Mouse (Mus musculus) cerebellum, postnatal 10 days (tissue): ENCODE data around the gene Pabpn1l.
A peak's percentile ranks its signal among the peaks of the same experiment; 100 is the strongest.

Source experiments
- DNase-seq, 2 experiments: peaks; one replicate each; pipeline ENCODE4 v3.0.0; 2021; ENCODE audit warnings: mixed read lengths in 2 of 2

Pabpn1l gene

GRCm38 (mm10) chr8:122574667-122575251 lies 47.8 kb downstream of the Pabpn1l start:
- no peak for DNase-seq

- no peak for DNase-seq
These were observed 48.3 kb downstream of the Pabpn1l start for GRCm38 (mm10) chr8:122574264-122574663.

DNA sequence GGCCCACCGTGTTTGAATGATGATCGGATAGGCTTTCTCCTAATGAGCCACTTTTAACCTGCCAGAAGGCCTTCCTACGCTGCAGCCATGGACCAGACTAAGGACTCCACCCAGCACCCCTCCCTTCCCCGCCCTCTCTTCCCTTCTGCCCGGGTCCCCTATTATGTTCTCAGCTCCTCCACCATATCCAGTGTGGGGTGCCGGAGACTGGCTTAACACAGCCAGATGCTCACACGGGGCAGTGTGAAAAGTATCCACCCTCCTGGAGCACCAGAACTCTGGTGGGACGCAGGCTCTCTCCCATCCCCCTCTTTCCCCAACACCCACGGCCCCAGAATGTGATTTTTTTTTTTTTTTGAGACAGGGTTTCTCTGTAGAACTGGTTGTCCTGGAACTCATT lies 49.0 kb downstream of the Pabpn1l start:
- DNase-seq = no peak

- DNase-seq = peak; percentile 43 to 57
These were observed 49.4 kb downstream of the Pabpn1l start for GRCm38 (mm10) chr8:122573176-122573575.

GRCm38 (mm10) chr8:122572751-122573150 lies 49.8 kb downstream of the Pabpn1l start:
- no peak for DNase-seq

GRCm38 (mm10) chr8:122571750-122572267 lies 50.7 kb downstream of the Pabpn1l start:
- peak; percentile 61 to 66 for DNase-seq

- DNase-seq = peak; percentile 82 to 88
These were observed 51.4 kb downstream of the Pabpn1l start for GRCm38 (mm10) chr8:122571153-122571552.

- DNase-seq = no peak
These were observed 52.5 kb downstream of the Pabpn1l start for GRCm38 (mm10) chr8:122569996-122570395.
